ENCODE assay signal across 9 mouse cellular contexts in the genomic region with DNA sequence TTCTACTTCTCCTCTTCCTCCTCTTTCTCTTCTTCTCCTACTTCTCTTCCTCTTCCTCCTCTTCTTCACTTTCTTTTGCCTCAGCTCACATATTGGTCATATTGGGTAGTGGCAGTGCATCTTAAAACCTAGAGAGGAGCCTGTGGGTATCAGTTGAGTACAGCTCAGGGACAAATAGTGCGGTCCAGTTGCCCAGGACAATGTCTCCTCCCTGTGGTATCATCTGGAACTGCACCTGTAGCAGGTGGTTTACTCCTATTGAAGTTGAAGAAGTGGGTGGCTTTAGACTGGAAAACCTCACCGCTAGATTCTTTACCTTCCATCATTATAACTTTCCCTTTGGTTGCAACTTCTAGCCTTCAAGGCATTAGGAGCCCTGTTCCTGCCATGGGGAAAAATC. TPM values are rescaled to one million over a fixed set of nuclear protein-coding genes. Genes with fewer than 3 reads are reported as not detected.
DNase-seq lines count a peak whose midpoint lies in the region; ATAC-seq lines count a peak whose summit lies in the region.
"Had no signal": no experiment of that assay in that cellular context is flagged by ENCODE, and none has a peak within 500 bp of the region (broad histone marks: within the 10 kb centered on the region; RNA-seq: fewer than 3 reads in every experiment).

No protein-coding gene starts in this region.

- ATAC-seq in midbrain, embryonic 16.5 days = no peak

- H3K9me3 ChIP-seq in midbrain, embryonic 10.5 days (replicated peaks) = no peaks in the 10 kb centered on the region
- no peaks in the 10 kb centered on the region for H3K9me3 ChIP-seq in midbrain, embryonic 16.5 days (replicated peaks; ENCODE audit: control insufficient read depth, low read length, poor library complexity, severe bottlenecking)

- intact Hi-C loops in heart, postnatal 36 days (cut with DNase I) = loop anchor here (2.0 kb wide), 3 partner anchors 149 to 251 kb away; no protein-coding TSS in a partner anchor
- intact Hi-C loops in left cerebral cortex, postnatal 4 days (cut with DNase I) = loop anchor here (10.0 kb wide), 1 partner anchor 271 kb away; no protein-coding TSS in a partner anchor

- H3K36me3 ChIP-seq in midbrain, embryonic 10.5 days = peaks cover 67% of the 10 kb centered on the region
- H3K36me3 ChIP-seq in midbrain, embryonic 16.5 days (ENCODE audit: control insufficient read depth, insufficient read depth, low read length) = peaks cover 16% of the 10 kb centered on the region

- no peak overlapping the region for H3K4me3 ChIP-seq in midbrain, embryonic 10.5 days
- no peak overlapping the region for H3K4me3 ChIP-seq in midbrain, embryonic 16.5 days (ENCODE audit: low read depth, low read length)
- H3K4me3 ChIP-seq: erythroblast, embryonic 14.5 days had no signal

- WGBS in midbrain, embryonic 10.5 days = 51% methylated on average over 2 of the region's 2 CpGs
- 32% methylated on average over 2 of the region's 2 CpGs for WGBS in midbrain, embryonic 16.5 days

- no peak overlapping the region for H3K4me2 ChIP-seq in midbrain, embryonic 16.5 days (ENCODE audit: low read length)

- no peak overlapping the region for H3K27ac ChIP-seq in midbrain, embryonic 10.5 days (replicated peaks)
- no peak overlapping the region for H3K27ac ChIP-seq in midbrain, embryonic 16.5 days (ENCODE audit: low read length)

- H3K9ac ChIP-seq in midbrain, embryonic 16.5 days (ENCODE audit: low read depth, low read length) = no peak overlapping the region

- H3K27me3 ChIP-seq in midbrain, embryonic 10.5 days (ENCODE audit: low read depth, poor library complexity, severe bottlenecking) = no peaks in the 10 kb centered on the region
- no peaks in the 10 kb centered on the region for H3K27me3 ChIP-seq in midbrain, embryonic 16.5 days (ENCODE audit: control insufficient read depth, insufficient read depth, low read depth, low read length)

- DNase-seq in midbrain, embryonic 10.5 days (ENCODE audit: low spot score) = peak; percentile 59
- peak; percentile 63 to 91 for DNase-seq in adrenal gland, adult (ENCODE audit: inconsistent age in 2 of 2, low spot score in 1 of 2)
- DNase-seq in embryo, embryonic 11 days = peak; percentile 60
- DNase-seq in heart, postnatal 36 days = peak; percentile 62 to 69
- peak; percentile 70 for DNase-seq in left cerebral cortex, postnatal 4 days
- peak; percentile 87 for DNase-seq in retina, embryonic 14.5 days (ENCODE audit: low spot score)
- DNase-seq in spleen, adult 12 weeks (ENCODE audit: low spot score) = no peak

- H3K4me1 ChIP-seq in midbrain, embryonic 10.5 days = no peaks in the 10 kb centered on the region
- no peaks in the 10 kb centered on the region; the same call in 1 of the 2 replicates for H3K4me1 ChIP-seq in midbrain, embryonic 16.5 days (ENCODE audit: control insufficient read depth, insufficient read depth, low read length)

RNA-seq across cellular contexts. Expression of gene Igsf9b, which starts 26.9 kb away (rescaled TPM):
- polyA plus RNA-seq in midbrain, embryonic 10.5 days (2016; fragmentation: Nextera tagmentation; extraction: Ambion mirVana) = 5.5 and 6.0 TPM in 2 replicates
- 21.9 and 22.8 TPM in 2 replicates for polyA plus RNA-seq in midbrain, embryonic 16.5 days (2015; fragmentation: Nextera tagmentation; extraction: Ambion mirVana)
- total RNA-seq in heart, postnatal 36 days (2021) = 1 to 10 TPM; 3.8 to 4.9 TPM
- total RNA-seq in left cerebral cortex, postnatal 4 days (2021) = 10 to 100 TPM; 38.0 to 41.0 TPM
- polyA plus RNA-seq: erythroblast, embryonic 14.5 days had no signal

Comparison
In these comparisons a context has a peak if more than half of its experiments do, and no peak if none do; other contexts are left out.
1. RNA of gene Igsf9b, which starts 26.9 kb away (total RNA-seq): 38.0 to 41.0 TPM in left cerebral cortex, postnatal 4 days; 3.8 to 4.9 TPM in heart, postnatal 36 days; every median in the first group is over 4 times any median in the second.